Mouse (Mus musculus) layer of hippocampus, adult 8-10 months (tissue): ENCODE data around the gene Galk1. TPM values are rescaled to one million over a fixed set of nuclear protein-coding genes. Genes with fewer than 3 reads are reported as not detected.
"Not testable (repeated sequence)": the region's sequence is repeated elsewhere in the genome, so short reads cannot be mapped to it uniquely, and the experiment has no call there.

Experiments used
- DNase-seq, 2 experiments: peaks; one replicate each; pipeline ENCODE4 v3.0.0; 2022; ENCODE audit warnings: low spot score in 2 of 2
- total RNA-seq, 4 experiments: library from RNA; stranded (reverse); gene quantifications; 2 replicates each; pipeline ENCODE4 v1.2.4; 2022

The Galk1 gene
- total RNA-seq, 4 experiments from 2014 or later, result 11.6 to 20.7 (median 16.1) TPM

DNA sequence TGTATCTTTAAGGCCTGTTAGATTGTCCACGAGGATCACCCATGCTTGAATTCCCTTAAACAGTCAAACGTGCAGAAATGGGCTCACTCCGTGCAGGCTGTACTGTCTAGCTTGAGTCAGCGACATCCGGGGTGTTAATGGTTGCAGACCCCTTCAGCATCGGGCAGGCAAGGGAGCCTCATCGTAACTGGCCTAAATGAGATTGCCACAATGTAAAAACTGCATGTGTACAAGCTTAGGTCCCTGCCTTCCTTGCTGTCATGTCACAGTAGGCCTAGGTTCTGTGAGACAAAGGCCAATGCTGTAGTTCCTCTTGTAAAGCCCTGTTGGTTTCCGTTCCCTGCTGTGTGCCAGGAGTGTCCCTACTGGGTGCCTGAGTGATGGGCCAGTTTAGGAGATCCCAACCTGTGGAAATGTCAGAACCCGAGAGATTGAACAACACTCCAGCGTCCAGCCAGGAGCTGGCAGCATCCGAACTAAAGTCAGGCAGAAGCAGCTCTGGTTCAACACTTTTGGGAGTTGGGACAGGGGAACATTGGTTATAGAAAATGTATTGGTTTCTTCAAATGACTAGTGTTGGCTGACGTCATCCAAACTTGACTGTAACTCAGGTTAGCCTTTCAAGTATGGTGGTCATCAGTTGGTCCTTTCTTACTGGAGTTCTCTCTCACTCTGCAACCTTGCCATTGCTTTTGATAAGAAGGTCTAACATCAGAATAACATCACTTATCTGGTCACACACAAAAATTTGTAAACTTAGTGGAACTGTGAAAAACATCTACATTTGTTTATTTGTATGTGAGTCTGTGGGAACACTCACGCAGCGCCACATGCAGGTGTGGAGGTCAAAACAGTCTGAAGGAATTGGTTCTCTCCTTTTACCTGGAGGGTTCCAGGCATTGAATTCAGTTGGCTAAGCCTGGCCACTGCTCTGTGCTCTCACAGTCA lies 18.7 kb upstream of the Galk1 start:
- DNase-seq, result no peak

DNA sequence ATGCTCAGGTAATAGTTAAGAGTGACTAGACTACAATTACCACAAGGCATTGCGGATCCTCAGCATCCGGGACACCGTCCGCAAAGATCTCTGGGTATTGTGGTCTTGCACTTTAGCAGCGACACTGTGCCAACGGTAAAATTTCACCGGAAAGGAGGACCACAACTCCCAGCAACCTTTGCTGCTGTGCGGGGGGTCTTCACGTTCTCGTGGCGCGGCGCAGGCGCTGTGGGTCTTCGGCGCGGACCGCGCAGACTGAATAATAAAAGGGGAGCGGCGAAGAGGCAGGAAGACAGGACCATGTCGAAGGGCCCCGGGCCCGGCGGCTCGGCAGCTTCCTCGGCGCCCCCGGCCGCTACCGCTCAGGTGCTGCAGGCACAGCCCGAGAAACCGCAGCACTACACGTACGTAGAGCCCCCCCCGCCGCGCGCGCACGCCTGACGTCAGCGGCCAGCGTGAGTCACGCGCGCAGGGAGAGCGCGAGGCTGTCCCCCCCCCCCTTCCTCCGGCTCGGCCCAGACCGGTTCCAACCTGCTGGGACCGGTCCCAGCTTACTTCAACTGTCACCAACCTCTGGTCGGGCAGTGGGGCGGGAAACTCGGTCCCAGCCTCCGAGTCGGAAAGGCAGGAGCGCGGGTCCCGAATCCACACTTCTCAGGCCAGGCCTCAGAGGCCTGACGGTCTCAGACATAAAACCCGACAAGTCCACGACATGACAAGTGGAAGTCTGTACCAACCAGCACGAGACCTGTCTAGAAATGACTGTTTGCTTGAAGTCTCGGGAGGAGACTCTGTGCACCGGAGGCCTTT lies 17.8 kb upstream of the Galk1 start, which contains the start of gene Unk:
Gene Unk, plus strand, starts transcription at position 235 of the 810 bp plus-strand sequence.
- peak; percentile 98 for DNase-seq

GRCm38 (mm10) chr11:116029086-116029865 lies 16.8 kb upstream of the Galk1 start:
- no peak for DNase-seq

DNA sequence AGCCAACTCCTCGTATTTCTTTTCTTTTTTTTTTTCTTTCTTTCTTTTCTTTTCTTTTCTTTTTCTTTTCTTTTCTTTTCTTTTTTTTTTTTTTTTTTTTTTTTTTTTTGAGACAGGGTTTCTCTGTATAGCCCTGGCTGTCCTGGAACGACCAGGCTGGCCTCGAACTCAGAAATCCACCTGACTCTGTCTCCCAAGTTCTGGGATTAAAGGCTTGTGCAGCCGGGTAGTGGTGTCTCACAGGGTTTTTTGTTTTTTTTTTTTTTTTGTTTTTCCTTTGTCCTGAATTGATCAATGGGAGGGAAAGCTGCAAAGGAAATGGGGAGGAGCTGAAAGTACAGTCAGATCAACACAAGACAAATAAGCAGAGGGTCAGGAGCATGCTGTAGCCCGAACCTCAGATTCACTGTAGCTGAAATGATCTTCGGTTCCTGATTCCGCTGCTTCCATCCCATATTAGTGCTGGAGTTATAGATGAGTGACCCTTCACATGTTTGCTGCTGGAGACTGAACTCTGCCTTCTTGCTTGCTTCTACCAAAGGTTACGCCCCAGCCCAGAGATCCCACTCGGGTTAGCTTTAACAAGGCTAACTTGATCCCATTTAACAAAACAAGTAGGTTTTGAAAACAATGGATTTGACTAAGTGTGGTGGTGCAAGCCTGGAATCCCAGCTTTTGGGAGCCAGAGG lies 15.8 kb upstream of the Galk1 start:
- DNase-seq, result no peak

DNA sequence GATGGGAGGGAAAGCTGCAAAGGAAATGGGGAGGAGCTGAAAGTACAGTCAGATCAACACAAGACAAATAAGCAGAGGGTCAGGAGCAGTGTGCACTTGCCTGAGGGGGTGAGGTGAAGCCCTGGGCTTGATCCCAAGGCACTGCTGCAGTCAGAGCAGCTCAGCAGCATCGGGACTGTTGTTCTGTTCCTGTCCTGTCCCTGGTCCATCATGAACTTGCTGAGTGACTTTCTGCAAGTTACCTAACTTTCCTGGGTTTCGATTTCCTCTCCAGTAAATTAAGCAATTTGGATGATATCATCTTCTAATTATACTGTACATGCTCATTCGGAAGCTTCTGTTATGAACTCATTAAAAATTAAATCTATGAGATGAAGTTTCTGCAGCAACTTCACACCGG lies 15.2 kb upstream of the Galk1 start, which contains the start of gene H3f3b:
Gene H3f3b, minus strand, starts transcription at position 207 of the 400 bp plus-strand sequence.
- DNase-seq, result no peak

GRCm38 (mm10) chr11:116025056-116025845 lies 12.7 kb upstream of the Galk1 start:
- no peak for DNase-seq

GRCm38 (mm10) chr11:116024356-116024808 lies 11.9 kb upstream of the Galk1 start:
- peak; percentile 97 to 99 for DNase-seq

- peak; percentile 73 to 78 for DNase-seq
Measured at GRCm38 (mm10) chr11:116023771-116024355, 11.3 kb upstream of the Galk1 start.

DNA sequence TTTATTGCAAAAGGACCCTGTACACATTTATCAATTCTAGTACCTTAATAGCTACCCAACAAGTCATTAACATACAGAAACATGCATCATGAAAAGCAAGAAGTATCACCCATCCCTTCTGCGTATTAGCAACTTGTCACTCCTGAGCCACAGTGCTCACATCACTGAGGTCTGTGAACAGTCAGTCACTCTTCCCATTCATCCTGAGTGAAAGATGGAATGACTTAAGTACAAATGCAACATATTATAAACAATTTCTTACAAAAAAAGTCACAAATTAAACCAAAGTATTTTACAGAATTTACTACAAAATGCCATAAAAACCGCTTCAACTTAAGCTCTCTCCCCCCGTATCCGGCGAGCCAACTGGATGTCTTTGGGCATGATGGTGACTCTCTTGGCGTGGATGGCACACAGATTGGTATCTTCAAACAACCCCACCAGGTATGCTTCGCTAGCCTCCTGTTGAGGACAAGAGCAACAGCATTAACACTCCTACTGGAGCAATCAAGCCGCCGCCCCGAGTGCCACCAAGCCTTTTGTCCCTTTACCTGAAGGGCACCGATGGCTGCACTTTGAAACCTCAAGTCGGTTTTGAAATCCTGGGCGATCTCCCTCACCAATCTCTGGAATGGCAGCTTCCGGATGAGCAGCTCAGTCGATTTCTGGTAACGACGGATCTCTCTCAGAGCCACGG lies 10.7 kb upstream of the Galk1 start:
- DNase-seq, result not testable (repeated sequence)

DNA sequence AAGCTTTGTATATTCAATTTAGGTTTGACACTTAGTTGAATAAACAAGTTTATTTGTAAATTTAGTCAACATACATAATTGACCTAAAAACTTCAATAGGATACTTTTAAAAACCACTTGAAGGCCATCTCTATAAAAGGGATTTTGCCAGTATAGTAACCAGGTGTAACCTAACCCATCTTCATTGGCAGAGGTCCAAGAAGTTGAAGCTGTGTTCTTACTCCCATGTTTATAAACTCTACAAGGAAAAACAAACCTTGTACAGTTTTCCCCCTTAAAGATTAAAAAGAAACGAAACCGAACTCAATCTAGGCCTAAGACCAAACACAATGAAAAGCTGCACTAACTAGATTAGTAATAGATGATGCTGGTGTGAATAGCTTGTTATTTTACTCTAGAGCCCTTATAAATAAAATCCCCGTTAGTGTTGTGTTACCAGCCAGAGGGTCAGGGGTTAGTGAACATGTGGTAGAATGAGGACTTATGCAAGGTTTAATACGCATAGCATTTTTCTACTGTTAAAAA lies 9.8 kb upstream of the Galk1 start:
- no peak for DNase-seq

DNA sequence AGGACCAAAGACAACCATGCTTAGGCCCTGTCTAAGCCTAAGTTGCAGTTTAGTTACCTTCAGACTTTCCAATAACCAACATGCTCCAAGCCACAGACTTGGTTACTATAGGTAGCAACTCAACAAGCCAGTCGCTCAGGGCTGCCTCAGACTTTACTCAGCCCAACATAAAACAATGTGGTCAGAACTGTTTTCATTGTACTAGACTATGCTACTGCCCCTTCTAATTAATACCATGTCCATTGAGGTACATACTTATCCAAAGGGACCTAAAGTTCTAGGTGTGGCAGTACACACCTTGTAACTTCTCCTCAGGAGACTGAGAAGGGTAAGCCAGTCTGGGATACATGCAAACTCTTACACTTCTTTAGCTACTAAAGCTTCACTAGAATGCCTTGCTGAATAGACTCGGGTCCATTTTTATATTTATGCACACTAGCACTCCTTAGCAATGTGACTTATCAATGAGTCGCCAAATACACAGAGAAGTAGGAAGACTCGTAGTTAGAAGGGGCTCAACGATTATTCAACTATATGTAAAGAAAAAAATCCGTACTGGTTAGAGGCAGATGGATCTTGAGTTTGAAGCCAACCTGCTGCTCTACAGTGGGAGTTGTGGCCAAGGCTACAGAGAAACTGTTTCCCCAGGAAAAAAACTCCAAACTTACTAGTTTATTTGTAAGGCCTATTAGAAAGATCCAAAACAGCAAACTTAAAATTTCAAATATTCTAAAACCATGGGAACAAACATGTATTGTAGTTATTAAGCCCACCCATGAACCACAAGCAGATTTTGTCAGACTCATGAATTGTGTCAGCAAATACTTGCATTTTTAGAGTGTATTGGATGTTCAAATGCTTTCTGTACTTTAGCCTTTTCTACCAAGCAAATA lies 9.1 kb upstream of the Galk1 start:
- DNase-seq, result no peak

- DNase-seq, result no peak
Measured at GRCm38 (mm10) chr11:116020519-116020922, 8.0 kb upstream of the Galk1 start.

- DNase-seq, result no peak
Measured at GRCm38 (mm10) chr11:116019976-116020411, 7.5 kb upstream of the Galk1 start.

- no peak for DNase-seq
Measured at GRCm38 (mm10) chr11:116019360-116019791, 6.9 kb upstream of the Galk1 start.

DNA sequence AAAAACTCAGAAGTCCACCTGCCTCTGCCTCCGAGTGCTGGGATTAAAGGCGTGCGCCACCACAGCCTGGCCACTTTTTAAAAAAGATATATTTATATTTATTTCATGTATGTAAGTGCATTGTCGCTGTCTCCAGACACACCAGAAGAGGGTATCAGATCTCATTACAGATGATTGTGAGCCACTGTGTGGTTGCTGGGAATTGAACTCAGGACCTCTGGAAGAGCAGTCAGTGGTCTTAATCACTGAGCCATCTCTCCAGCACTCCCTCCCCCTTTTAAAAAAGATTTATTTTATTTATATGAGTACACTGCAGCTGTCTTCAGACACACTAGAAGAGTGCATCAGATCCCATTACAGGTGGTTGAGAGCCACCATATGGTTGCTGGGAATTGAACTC lies 6.3 kb upstream of the Galk1 start:
- not testable (repeated sequence) for DNase-seq

DNA sequence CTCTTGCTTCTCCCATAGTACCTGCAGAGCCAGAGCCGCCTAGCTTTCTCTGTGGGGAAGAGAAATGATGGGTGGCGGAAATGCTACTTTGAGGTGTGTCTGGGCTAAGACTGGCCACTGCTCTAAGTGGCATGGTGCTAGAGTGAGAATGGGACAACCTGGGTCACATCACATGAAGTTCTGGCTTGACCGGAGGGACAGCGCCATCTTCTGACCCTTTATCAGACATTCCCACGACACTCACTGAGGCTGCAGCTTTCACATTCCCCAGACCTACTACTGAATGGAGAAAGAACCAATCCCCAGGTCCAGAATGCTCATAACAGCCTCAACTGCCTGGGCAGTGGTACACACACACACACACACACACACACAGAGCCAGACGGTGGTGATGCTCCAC lies 5.6 kb upstream of the Galk1 start:
- DNase-seq, result no peak

DNA sequence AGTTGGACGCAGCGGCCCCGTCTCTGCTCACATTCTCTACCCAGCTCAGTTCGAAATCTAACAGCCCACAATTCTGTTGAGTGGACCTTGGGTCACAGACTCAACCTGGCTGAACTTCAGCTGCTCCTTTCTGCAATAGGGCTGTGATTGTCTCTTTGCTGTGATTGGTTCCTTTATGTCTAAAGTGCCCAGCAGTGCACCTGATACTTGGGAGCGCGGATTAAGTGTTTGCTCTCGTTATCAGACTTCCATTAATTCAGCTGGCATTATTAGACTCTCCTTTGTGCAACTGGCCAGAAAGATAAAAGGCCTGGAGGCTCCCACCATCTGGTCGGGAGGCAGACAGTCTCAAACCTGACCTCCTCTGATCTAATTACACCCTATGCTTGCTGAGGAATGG lies 2.3 kb upstream of the Galk1 start:
- no peak for DNase-seq
